Mouse (Mus musculus): ENCODE results near the gene Gcn1l1.

GRCm38 (mm10) chr5:115619690-115620089 lies 54.6 kb downstream of the Gcn1l1 start:
- TF ChIP-seq CTCF (conservative IDR thresholded peaks at IDR 0.05; ENCODE audit: insufficient read depth, insufficient read length, low read depth, low read length) = no peak
- TF ChIP-seq POLR2A (IDR thresholded peaks at IDR 0.05; ENCODE audit: low read depth, low read length) = no peak
